Comparison of ENCODE assay signal across 23 mouse cellular contexts in the genomic region with DNA sequence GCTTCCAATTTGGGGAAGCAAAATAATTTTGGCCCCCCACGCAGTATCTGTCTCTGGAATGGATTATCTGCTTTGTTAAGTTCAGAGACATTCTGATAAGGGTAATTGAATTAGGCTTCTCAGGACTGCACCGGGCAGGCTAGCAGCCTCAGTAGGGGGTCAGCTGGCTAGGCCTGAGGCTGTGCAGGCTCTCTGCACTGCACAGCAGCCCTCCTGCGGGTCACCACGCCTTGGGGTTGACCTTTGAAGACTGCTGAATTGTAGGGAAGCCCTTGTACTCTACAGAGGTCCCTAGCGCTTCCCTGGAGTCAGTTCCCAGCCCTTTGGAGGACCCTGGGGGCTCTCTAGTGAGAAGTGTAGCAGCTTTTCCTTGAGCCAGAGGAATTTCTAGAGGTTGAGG.
A peak's percentile ranks its signal among the peaks of the same experiment; 100 is the strongest.
DNase-seq lines count a peak whose midpoint lies in the region; ATAC-seq and TF ChIP-seq lines count a peak whose summit lies in the region.
"Had no signal": no experiment of that assay in that cellular context is flagged by ENCODE, and none has a peak within 500 bp of the region (broad histone marks: within the 10 kb centered on the region; RNA-seq: fewer than 3 reads in every experiment).

No protein-coding gene starts in this region.

- no peaks in the 10 kb centered on the region for H3K36me3 ChIP-seq in E14TG2a.4 (ENCODE audit: insufficient read depth, low read length)
- no peaks in the 10 kb centered on the region for H3K36me3 ChIP-seq in limb, embryonic 10.5 days
- H3K36me3 ChIP-seq: G1E; kidney, embryonic 15.5 days; liver, embryonic 15.5 days; lung, embryonic 15.5 days had no signal

- H3K27ac ChIP-seq in limb, embryonic 10.5 days: 0 out of 2 replicates have a peak overlapping the region, but pooled peaks have one; percentile 33
- H3K27ac ChIP-seq: kidney, embryonic 15.5 days; liver, embryonic 15.5 days; lung, embryonic 15.5 days; stomach, postnatal 0 days had no signal

- peaks cover 19% of the 10 kb centered on the region for H3K4me1 ChIP-seq in E14TG2a.4 (replicated peaks; ENCODE audit: low read depth, low read length)
- H3K4me1 ChIP-seq in limb, embryonic 10.5 days: peaks cover 16% of the 10 kb centered on the region
- H3K4me1 ChIP-seq: megakaryocyte, embryonic 14.5 days had no signal

- TF ChIP-seq CTCF in E14TG2a.4 (conservative IDR thresholded peaks at IDR 0.05; ENCODE audit: low read length): no peak

- ATAC-seq in granulocyte monocyte progenitor cell, adult 5-6 weeks (replicated peaks; ENCODE audit: poor library complexity, severe bottlenecking): no peak
- ATAC-seq: intestine, postnatal 0 days; midbrain, embryonic 16.5 days; Patski had no signal

- DNase-seq in embryo, embryonic 10 days (ENCODE audit: low spot score): peak; percentile 60
- no peak for DNase-seq in embryo, embryonic 9.5 days (ENCODE audit: extremely low spot score)
- DNase-seq in ZHBTc4 (ENCODE audit: low read depth, low spot score): peak; percentile 91
- no peak for DNase-seq in limb, embryonic 10.5 days (ENCODE audit: low spot score)
- no peak for DNase-seq in left cerebral cortex, postnatal 4 days
- DNase-seq in cerebellum, postnatal 10 days: no peak
- DNase-seq: adrenal gland, postnatal 36 days; cerebellum, adult 9-10 months; kidney, postnatal 4 days; liver; lung, postnatal 36 days had no signal

- 0 out of 2 replicates have a peak overlapping the region, but pooled peaks have one; percentile 10 for H3K4me3 ChIP-seq in E14TG2a.4 (replicated peaks; ENCODE audit: low read length)
- no peak overlapping the region for H3K4me3 ChIP-seq in limb, embryonic 10.5 days
- H3K4me3 ChIP-seq: kidney, embryonic 15.5 days; liver, embryonic 15.5 days; lung, embryonic 15.5 days; megakaryocyte, embryonic 14.5 days; myocyte had no signal

- WGBS in limb, embryonic 10.5 days: 6% methylated on average over 5 of the region's 5 CpGs

- intact Hi-C loops in left cerebral cortex, postnatal 4 days (cut with DNase I): no loop called here

- H3K27me3 ChIP-seq in E14TG2a.4 (ENCODE audit: insufficient read depth, low read length): peaks cover 42% of the 10 kb centered on the region
- peaks cover 12% of the 10 kb centered on the region; the same call in 1 of the 2 replicates for H3K27me3 ChIP-seq in limb, embryonic 10.5 days (ENCODE audit: low read depth, poor library complexity, severe bottlenecking)
- H3K27me3 ChIP-seq: kidney, embryonic 15.5 days; liver, embryonic 15.5 days; lung, embryonic 15.5 days; megakaryocyte, embryonic 14.5 days had no signal

- peaks cover 20% of the 10 kb centered on the region for H3K9me3 ChIP-seq in E14TG2a.4 (ENCODE audit: low read length)
- no peaks in the 10 kb centered on the region for H3K9me3 ChIP-seq in limb, embryonic 10.5 days (replicated peaks)
- H3K9me3 ChIP-seq: G1E; kidney, embryonic 15.5 days; liver, embryonic 15.5 days; lung, embryonic 15.5 days had no signal

Comparison
In these comparisons a context has a peak if more than half of its experiments do, and no peak if none do; other contexts are left out.
1. DNase-seq: peak in embryo, embryonic 10 days (single experiment) and ZHBTc4 (single experiment); none in embryo, embryonic 9.5 days (single experiment), limb, embryonic 10.5 days (single experiment), left cerebral cortex, postnatal 4 days (single experiment) and cerebellum, postnatal 10 days (0 of 2).